Mouse (Mus musculus): Measurements from ENCODE around the gene Prkce.

DNA sequence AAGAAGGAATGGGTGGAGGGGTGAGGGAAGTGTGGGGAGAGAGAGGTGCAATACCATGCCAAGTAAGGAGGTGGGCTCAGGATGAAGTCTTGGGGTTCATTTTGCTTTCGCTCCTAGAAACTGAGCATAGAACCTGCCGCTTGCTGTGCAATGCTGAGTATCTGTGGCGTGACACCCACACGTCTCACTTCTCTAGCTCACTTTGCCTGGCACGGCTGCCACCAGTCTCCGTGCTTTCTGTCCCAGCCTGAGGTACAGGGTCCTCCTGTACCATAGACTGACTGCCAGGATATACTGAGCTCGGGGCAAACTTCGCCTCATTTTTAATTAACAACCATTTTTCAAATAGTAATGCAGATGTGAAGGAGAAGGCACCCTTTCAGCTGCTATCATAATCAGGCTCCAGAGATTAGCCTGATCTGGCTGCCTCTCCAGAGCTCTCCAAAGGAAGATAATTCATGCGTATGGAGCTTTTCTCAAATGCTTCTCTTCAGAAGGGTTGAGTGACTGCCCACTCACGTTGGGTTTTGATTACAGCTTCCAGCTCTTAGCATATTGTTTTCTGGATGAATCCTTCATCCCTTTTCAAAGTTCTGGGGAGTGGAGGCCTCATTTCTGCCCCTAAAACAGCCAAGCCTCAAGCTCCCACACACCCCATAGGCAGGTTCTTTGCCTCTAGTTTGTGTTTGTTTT lies 253.2 kb downstream of the Prkce start:
- TF ChIP-seq POLR2A (IDR thresholded peaks at IDR 0.05; ENCODE audit: insufficient read depth, low read depth, low read length), result no peak
- no peak for TF ChIP-seq CTCF (IDR thresholded peaks at IDR 0.05; ENCODE audit: insufficient read depth, low read depth, low read length)
